Mouse (Mus musculus): ENCODE results near the gene 4833439L19Rik. TPM values are rescaled to one million over a fixed set of nuclear protein-coding genes. Genes with fewer than 3 reads are reported as not detected.

Gene 4833439L19Rik
- polyA plus RNA-seq, 1 experiment, result 60.8 TPM

DNA sequence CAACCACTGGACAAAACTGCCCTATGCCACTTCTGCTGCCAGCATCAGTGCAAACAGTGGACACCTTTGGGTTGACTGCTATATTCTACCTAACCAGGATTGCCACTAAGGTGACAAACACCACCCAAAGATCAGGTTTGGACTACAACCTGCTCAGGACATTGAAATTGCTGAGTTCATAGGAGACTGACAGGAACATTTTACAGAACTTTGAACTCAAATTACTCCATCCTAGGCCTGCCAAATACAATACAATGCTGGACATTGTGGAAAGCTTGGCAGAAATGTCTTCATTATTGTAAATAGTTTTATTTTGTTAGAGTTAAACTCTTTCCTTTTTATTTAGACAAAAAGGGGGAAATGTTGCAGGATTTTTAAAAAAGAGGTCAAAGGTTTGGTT, 44.1 kb downstream of the 4833439L19Rik start:
- Histone ChIP-seq H3K36me3 (ENCODE audit: control insufficient read depth, insufficient read depth, low read length) (no peaks in the 10 kb centered on the region), H3K27me3 (ENCODE audit: control insufficient read depth, insufficient read depth, low read length) (no peaks in the 10 kb centered on the region), H3K4me3 (ENCODE audit: control insufficient read depth, low read depth, low read length) (no peak overlapping the region), H3K4me1 (ENCODE audit: control insufficient read depth, insufficient read depth, low read length) (no peaks in the 10 kb centered on the region), H3K27ac (ENCODE audit: control insufficient read depth, insufficient read depth, low read depth, low read length) (no peak overlapping the region)
- TF ChIP-seq POLR2A (IDR thresholded peaks at IDR 0.05; ENCODE audit: control insufficient read depth, low read depth, low read length), result no peak
- no peak for TF ChIP-seq CTCF (IDR thresholded peaks at IDR 0.05; ENCODE audit: control insufficient read depth, insufficient read depth, insufficient replicate concordance, low read depth, low read length)

DNA sequence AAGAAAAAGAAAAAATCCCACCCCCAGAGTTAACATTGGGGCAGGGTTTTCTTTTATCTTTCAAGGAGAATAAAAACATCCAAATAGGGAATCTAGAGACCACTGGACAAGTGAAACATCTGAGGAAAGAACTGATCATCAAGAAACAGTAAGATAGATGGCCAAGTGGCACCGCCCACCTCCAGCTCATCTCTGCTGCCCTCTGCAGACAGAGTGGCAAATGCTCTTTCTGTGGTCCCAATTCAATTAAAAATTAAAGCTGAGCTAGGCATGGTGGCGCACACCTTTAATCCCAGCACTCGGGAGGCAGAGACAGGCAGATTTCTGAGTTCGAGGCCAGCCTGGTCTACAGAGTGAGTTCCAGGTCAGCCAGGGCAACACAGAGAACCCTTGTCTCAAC, 45.0 kb downstream of the 4833439L19Rik start:
- no peaks in the 10 kb centered on the region for H3K4me1 ChIP-seq (ENCODE audit: control insufficient read depth, insufficient read depth, low read length)
- no peak overlapping the region for H3K27ac ChIP-seq (ENCODE audit: control insufficient read depth, insufficient read depth, low read depth, low read length)
- H3K4me3 ChIP-seq (ENCODE audit: control insufficient read depth, low read depth, low read length), result no peak overlapping the region
- H3K36me3 ChIP-seq (ENCODE audit: control insufficient read depth, insufficient read depth, low read length), result no peaks in the 10 kb centered on the region
- H3K27me3 ChIP-seq (ENCODE audit: control insufficient read depth, insufficient read depth, low read length), result no peaks in the 10 kb centered on the region
- no peak for TF ChIP-seq POLR2A (IDR thresholded peaks at IDR 0.05; ENCODE audit: control insufficient read depth, low read depth, low read length)
- TF ChIP-seq CTCF (IDR thresholded peaks at IDR 0.05; ENCODE audit: control insufficient read depth, insufficient read depth, insufficient replicate concordance, low read depth, low read length), result peak; percentile 7; the same call in 1 of the 2 replicates

DNA sequence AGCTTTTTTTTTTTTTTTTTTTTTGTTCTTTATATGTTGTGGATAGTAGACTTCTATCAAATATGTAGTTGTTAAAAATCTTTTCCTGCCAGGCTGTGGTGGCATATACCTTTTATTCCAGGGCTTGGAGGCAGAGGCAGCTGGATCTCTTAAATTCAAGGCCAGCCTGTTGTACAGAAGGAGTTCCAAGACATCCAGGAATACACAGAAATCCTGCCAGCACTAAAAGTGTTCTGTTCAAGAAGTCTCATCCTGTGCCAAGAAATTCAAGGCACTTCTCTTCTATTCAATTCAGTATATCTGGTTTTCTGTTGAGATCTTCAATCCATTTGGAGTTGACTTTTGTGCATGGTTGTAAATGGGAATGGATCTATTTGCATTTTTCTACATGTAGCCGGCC, 59.3 kb downstream of the 4833439L19Rik start:
- TF ChIP-seq CTCF (IDR thresholded peaks at IDR 0.05; ENCODE audit: control insufficient read depth, insufficient read depth, insufficient replicate concordance, low read depth, low read length) (no peak), POLR2A (IDR thresholded peaks at IDR 0.05; ENCODE audit: control insufficient read depth, low read depth, low read length) (no peak)
- peaks cover 11% of the 10 kb centered on the region for H3K4me1 ChIP-seq (ENCODE audit: control insufficient read depth, insufficient read depth, low read length)
- H3K4me3 ChIP-seq (ENCODE audit: control insufficient read depth, low read depth, low read length), result no peak overlapping the region
- H3K27ac ChIP-seq (ENCODE audit: control insufficient read depth, insufficient read depth, low read depth, low read length), result no peak overlapping the region
- no peaks in the 10 kb centered on the region for H3K36me3 ChIP-seq (ENCODE audit: control insufficient read depth, insufficient read depth, low read length)
- no peaks in the 10 kb centered on the region for H3K27me3 ChIP-seq (ENCODE audit: control insufficient read depth, insufficient read depth, low read length)

GRCm38 (mm10) chr13:54504611-54505260, 60.5 kb downstream of the 4833439L19Rik start:
- peaks cover 11% of the 10 kb centered on the region for H3K4me1 ChIP-seq (ENCODE audit: control insufficient read depth, insufficient read depth, low read length)
- no peaks in the 10 kb centered on the region for H3K36me3 ChIP-seq (ENCODE audit: control insufficient read depth, insufficient read depth, low read length)
- peak overlapping the region; percentile 86 for H3K4me3 ChIP-seq (ENCODE audit: control insufficient read depth, low read depth, low read length)
- H3K27me3 ChIP-seq (ENCODE audit: control insufficient read depth, insufficient read depth, low read length), result no peaks in the 10 kb centered on the region
- H3K27ac ChIP-seq (ENCODE audit: control insufficient read depth, insufficient read depth, low read depth, low read length), result peak overlapping the region; percentile 80; the same call in 1 of the 2 replicates
- TF ChIP-seq POLR2A (IDR thresholded peaks at IDR 0.05; ENCODE audit: control insufficient read depth, low read depth, low read length) (no peak), CTCF (IDR thresholded peaks at IDR 0.05; ENCODE audit: control insufficient read depth, insufficient read depth, insufficient replicate concordance, low read depth, low read length) (no peak)

GRCm38 (mm10) chr13:54503604-54504521, 61.4 kb downstream of the 4833439L19Rik start, which contains the start of gene Simc1:
Gene Simc1, plus strand, starts transcription at chr13:54503779.
- Histone ChIP-seq H3K27ac (ENCODE audit: control insufficient read depth, insufficient read depth, low read depth, low read length) (peak within 1 kb of the TSS; percentile 80), H3K4me1 (ENCODE audit: control insufficient read depth, insufficient read depth, low read length) (peaks cover 11% of the 10 kb centered on the region), H3K36me3 (ENCODE audit: control insufficient read depth, insufficient read depth, low read length) (no peaks in the 10 kb centered on the region), H3K27me3 (ENCODE audit: control insufficient read depth, insufficient read depth, low read length) (no peaks in the 10 kb centered on the region), H3K4me3 (ENCODE audit: control insufficient read depth, low read depth, low read length) (peak within 1 kb of the TSS; percentile 86)
- peak; percentile 75 for TF ChIP-seq POLR2A (IDR thresholded peaks at IDR 0.05; ENCODE audit: control insufficient read depth, low read depth, low read length)
- no peak for TF ChIP-seq CTCF (IDR thresholded peaks at IDR 0.05; ENCODE audit: control insufficient read depth, insufficient read depth, insufficient replicate concordance, low read depth, low read length)

DNA sequence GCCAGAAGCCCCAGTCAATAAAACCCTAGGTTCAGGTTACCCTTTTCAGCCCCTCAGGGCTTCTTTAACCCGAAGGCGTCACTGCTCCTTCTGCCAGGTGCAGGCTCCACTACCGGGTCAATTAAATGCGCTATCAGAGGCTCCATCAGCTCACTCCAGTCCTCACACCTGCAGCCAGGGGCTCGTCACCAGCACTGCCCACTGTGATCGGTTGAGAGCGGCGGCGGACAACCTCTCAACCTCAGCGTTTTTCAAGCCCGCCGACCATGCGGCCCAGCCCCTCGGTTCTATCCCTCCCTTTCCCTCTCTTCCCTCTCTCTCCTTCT, 62.0 kb downstream of the 4833439L19Rik start:
- no peaks in the 10 kb centered on the region for H3K36me3 ChIP-seq (ENCODE audit: control insufficient read depth, insufficient read depth, low read length)
- no peak for TF ChIP-seq CTCF (IDR thresholded peaks at IDR 0.05; ENCODE audit: control insufficient read depth, insufficient read depth, insufficient replicate concordance, low read depth, low read length)
- TF ChIP-seq POLR2A (IDR thresholded peaks at IDR 0.05; ENCODE audit: control insufficient read depth, low read depth, low read length), result no peak
- H3K4me1 ChIP-seq (ENCODE audit: control insufficient read depth, insufficient read depth, low read length), result peaks cover 11% of the 10 kb centered on the region
- H3K27me3 ChIP-seq (ENCODE audit: control insufficient read depth, insufficient read depth, low read length), result no peaks in the 10 kb centered on the region
- H3K4me3 ChIP-seq (ENCODE audit: control insufficient read depth, low read depth, low read length), result peak overlapping the region; percentile 86
- H3K27ac ChIP-seq (ENCODE audit: control insufficient read depth, insufficient read depth, low read depth, low read length), result peak overlapping the region; percentile 15; the same call in 1 of the 2 replicates

All from testis, adult 2 months (tissue).